Mouse (Mus musculus) heart, embryonic 11.5 days (tissue): ENCODE results near the gene M6pr. TPM values are rescaled to one million over a fixed set of nuclear protein-coding genes. Genes with fewer than 3 reads are reported as not detected.
A peak's percentile ranks its signal among the peaks of the same experiment; 100 is the strongest.

Source experiments
- ATAC-seq: fragments of 200-750 bp; cut with Nextera tagmentation; replicated peaks from 2 replicates; pipeline ENCODE4 v1.8.0; 2017; ENCODE audit warnings: moderate library complexity; ENCODE audit not compliant: insufficient number of reproducible peaks, low FRiP score, low TSS enrichment
- H3K27ac ChIP-seq: fragments of 300-500 bp; sonication (generic); 2 replicates; pipeline ENCODE4 v1.5.1; 2014; ENCODE audit warnings: mild to moderate bottlenecking, low read depth, low read length
- H3K27me3 ChIP-seq: fragments of 300-500 bp; sonication (generic); 2 replicates; pipeline ENCODE4 v1.6.1; 2014; ENCODE audit warnings: mild to moderate bottlenecking, low read length, mixed read lengths; ENCODE audit not compliant: control insufficient read depth, insufficient read depth
- H3K36me3 ChIP-seq: fragments of 300-500 bp; sonication (generic); 2 replicates; pipeline ENCODE4 v1.6.1; 2014; ENCODE audit warnings: mild to moderate bottlenecking, low read length, moderate library complexity, mixed read lengths; ENCODE audit not compliant: control insufficient read depth, insufficient read depth
- H3K4me1 ChIP-seq: fragments of 300-500 bp; sonication (generic); 2 replicates; pipeline ENCODE4 v1.6.1; 2014; ENCODE audit warnings: low read length; ENCODE audit not compliant: control insufficient read depth, insufficient read depth
- H3K4me2 ChIP-seq: fragments of 300-500 bp; sonication (generic); 2 replicates; pipeline ENCODE4 v1.6.1; 2014; ENCODE audit warnings: mild to moderate bottlenecking, moderate library complexity
- H3K4me3 ChIP-seq: fragments of 300-500 bp; sonication (generic); 2 replicates; pipeline ENCODE4 v1.5.1; 2014; ENCODE audit warnings: low read depth, low read length
- H3K9ac ChIP-seq: fragments of 300-500 bp; sonication (generic); 2 replicates; pipeline ENCODE4 v1.6.1; 2014; ENCODE audit warnings: mild to moderate bottlenecking, low read depth, low read length, moderate library complexity
- H3K9me3 ChIP-seq: fragments of 300-500 bp; sonication (generic); replicated peaks from 2 replicates; pipeline ENCODE4 v1.6.1; 2016; ENCODE audit warnings: low read length; ENCODE audit not compliant: control insufficient read depth
- WGBS: fragments of 180-500 bp; shearing (Covaris S2); extraction: QIAGEN DNeasy Blood & Tissue Kit; methylation state at CpG from one replicate; pipeline ENCODE4 v1.1.7; 2014; ENCODE audit not compliant: insufficient replicate concordance; 5-methylcytosine and 5-hydroxymethylcytosine counted together
- polyA plus RNA-seq: library from polyadenylated mRNA; unstranded; fragments of >200 nt; fragmentation: Nextera tagmentation; extraction: Ambion mirVana; gene quantifications from 2 replicates; pipeline ENCODE4 v1.2.1, GENCODE M21; 2014

M6pr gene
- polyA plus RNA-seq, 1 experiment from 2014 or later, result 84.9 TPM

- Histone ChIP-seq H3K27me3 (no peaks in the 10 kb centered on the region), H3K9ac (peak overlapping the region; percentile 54), H3K27ac (no peak overlapping the region), H3K4me2 (peak overlapping the region; percentile 88), H3K9me3 (no peaks in the 10 kb centered on the region), H3K36me3 (peaks cover 13% of the 10 kb centered on the region), H3K4me1 (peaks cover 13% of the 10 kb centered on the region), H3K4me3 (peak overlapping the region; percentile 84)
- no peak for ATAC-seq
- 69% methylated on average over 5 of the region's 5 CpGs for WGBS
These were observed 1.8 kb downstream of the M6pr start for GRCm38 (mm10) chr6:122310187-122310820.

GRCm38 (mm10) chr6:122318726-122319125, 10.2 kb downstream of the M6pr start:
- no peak overlapping the region for H3K4me3 ChIP-seq
- no peak overlapping the region for H3K4me2 ChIP-seq
- no peak overlapping the region for H3K27ac ChIP-seq
- H3K36me3 ChIP-seq, result peaks cover 43% of the 10 kb centered on the region
- no peaks in the 10 kb centered on the region for H3K27me3 ChIP-seq
- H3K9ac ChIP-seq, result no peak overlapping the region
- 85% methylated on average over 1 of the region's 1 CpGs for WGBS
- no peak for ATAC-seq
- H3K9me3 ChIP-seq, result no peaks in the 10 kb centered on the region
- no peaks in the 10 kb centered on the region for H3K4me1 ChIP-seq

- 87% methylated on average over 6 of the region's 6 CpGs for WGBS
- Histone ChIP-seq H3K9ac (no peak overlapping the region), H3K9me3 (no peaks in the 10 kb centered on the region), H3K27me3 (no peaks in the 10 kb centered on the region), H3K4me2 (no peak overlapping the region), H3K36me3 (peaks cover 25% of the 10 kb centered on the region), H3K4me1 (no peaks in the 10 kb centered on the region), H3K27ac (no peak overlapping the region), H3K4me3 (no peak overlapping the region)
- no peak for ATAC-seq
These were observed 16.9 kb downstream of the M6pr start for GRCm38 (mm10) chr6:122325361-122325975.

- Histone ChIP-seq H3K9ac (no peak overlapping the region), H3K4me1 (no peaks in the 10 kb centered on the region; the same call in 1 of the 2 replicates), H3K9me3 (no peaks in the 10 kb centered on the region), H3K27me3 (no peaks in the 10 kb centered on the region), H3K36me3 (peaks cover 32% of the 10 kb centered on the region), H3K27ac (no peak overlapping the region), H3K4me3 (no peak overlapping the region), H3K4me2 (no peak overlapping the region)
- ATAC-seq, result no peak
- 85% methylated on average over 13 of the region's 13 CpGs for WGBS
These were observed 24.6 kb downstream of the M6pr start for GRCm38 (mm10) chr6:122333081-122333612.

GRCm38 (mm10) chr6:122334786-122335340, 26.3 kb downstream of the M6pr start:
- H3K4me2 ChIP-seq, result no peak overlapping the region
- no peak overlapping the region for H3K27ac ChIP-seq
- H3K9ac ChIP-seq, result no peak overlapping the region
- peaks cover 23% of the 10 kb centered on the region for H3K36me3 ChIP-seq
- 77% methylated on average over 7 of the region's 7 CpGs for WGBS
- H3K4me1 ChIP-seq, result no peaks in the 10 kb centered on the region; the same call in 1 of the 2 replicates
- no peaks in the 10 kb centered on the region for H3K27me3 ChIP-seq
- H3K4me3 ChIP-seq, result no peak overlapping the region
- no peak for ATAC-seq
- no peaks in the 10 kb centered on the region for H3K9me3 ChIP-seq

GRCm38 (mm10) chr6:122337546-122337945, 29.0 kb downstream of the M6pr start:
- no peak overlapping the region for H3K27ac ChIP-seq
- H3K27me3 ChIP-seq, result no peaks in the 10 kb centered on the region
- ATAC-seq, result no peak
- no peak overlapping the region for H3K4me2 ChIP-seq
- H3K9me3 ChIP-seq, result no peaks in the 10 kb centered on the region
- H3K4me1 ChIP-seq, result no peaks in the 10 kb centered on the region; the same call in 1 of the 2 replicates
- WGBS, result 56% methylated on average over 6 of the region's 6 CpGs
- no peak overlapping the region for H3K9ac ChIP-seq
- H3K4me3 ChIP-seq, result no peak overlapping the region
- peaks cover 17% of the 10 kb centered on the region for H3K36me3 ChIP-seq

- Histone ChIP-seq H3K9me3 (no peaks in the 10 kb centered on the region), H3K4me3 (peak overlapping the region; percentile 76), H3K4me2 (peak overlapping the region; percentile 60), H3K4me1 (peaks cover 3% of the 10 kb centered on the region), H3K9ac (peak overlapping the region; percentile 79), H3K27ac (peak overlapping the region; percentile 91), H3K36me3 (peaks cover 8% of the 10 kb centered on the region), H3K27me3 (no peaks in the 10 kb centered on the region)
- WGBS, result under 1% methylated on average over 37 of the region's 51 CpGs
- peak; percentile 77 for ATAC-seq
These were observed 30.6 kb downstream of the M6pr start for GRCm38 (mm10) chr6:122339047-122339647.

GRCm38 (mm10) chr6:122339648-122340341, 31.3 kb downstream of the M6pr start:
- Histone ChIP-seq H3K27ac (peak overlapping the region; percentile 91), H3K4me2 (peak overlapping the region; percentile 60), H3K27me3 (no peaks in the 10 kb centered on the region), H3K36me3 (peaks cover 5% of the 10 kb centered on the region), H3K4me1 (peaks cover 8% of the 10 kb centered on the region), H3K9me3 (no peaks in the 10 kb centered on the region), H3K4me3 (peak overlapping the region; percentile 76), H3K9ac (peak overlapping the region; percentile 79)
- WGBS, result 0% methylated on average over 33 of the region's 71 CpGs
- ATAC-seq, result peak; percentile 88
